Mouse (Mus musculus): Measurements from ENCODE around the gene Erich3. TPM values are rescaled to one million over a fixed set of nuclear protein-coding genes. Genes with fewer than 3 reads are reported as not detected.

The Erich3 gene
- polyA plus RNA-seq, 1 experiment: 0.02 TPM

DNA sequence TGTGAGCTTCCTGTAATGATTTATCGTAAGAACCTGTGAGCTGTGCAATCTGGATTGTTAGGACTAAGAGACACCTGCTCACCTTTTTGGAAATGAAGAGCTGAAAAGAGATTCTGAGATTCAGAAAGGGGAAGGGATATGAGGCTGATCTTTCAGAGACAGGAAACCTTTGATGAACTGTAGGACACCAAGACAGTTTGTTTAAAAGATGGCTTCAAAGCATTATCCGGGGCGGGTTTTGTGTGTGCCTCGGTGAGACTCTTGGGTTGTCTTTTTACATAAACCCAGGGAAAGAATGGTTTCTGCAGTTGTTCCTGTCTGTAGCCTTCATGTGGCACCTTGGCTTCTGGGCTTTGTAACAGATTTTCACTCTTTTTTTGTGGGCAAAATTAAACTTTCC, 30.2 kb downstream of the Erich3 start:
- Histone ChIP-seq H3K27ac (ENCODE audit: insufficient read depth, low read length) (no peak overlapping the region), H3K4me1 (ENCODE audit: control insufficient read depth, insufficient read depth, insufficient read length) (no peaks in the 10 kb centered on the region), H3K4me3 (ENCODE audit: extremely low read depth, insufficient read depth, insufficient read length) (no peak overlapping the region), H3K27me3 (ENCODE audit: control insufficient read depth, insufficient read depth, low read length) (no peaks in the 10 kb centered on the region), H3K36me3 (ENCODE audit: control insufficient read depth, insufficient read depth, low read length) (no peaks in the 10 kb centered on the region)
- 78% methylated on average over 4 of the region's 4 CpGs for WGBS
- TF ChIP-seq CTCF (IDR thresholded peaks at IDR 0.05; ENCODE audit: extremely low read depth, insufficient read depth, insufficient read length, insufficient replicate concordance) (no peak), POLR2A (IDR thresholded peaks at IDR 0.05; ENCODE audit: low read depth, low read length) (no peak)
- no peak for DNase-seq (ENCODE audit: low read depth in 1 of 2, low spot score in 2 of 2)

GRCm38 (mm10) chr3:154696611-154697010, 33.0 kb downstream of the Erich3 start:
- Histone ChIP-seq H3K4me3 (ENCODE audit: extremely low read depth, insufficient read depth, insufficient read length) (no peak overlapping the region), H3K27me3 (ENCODE audit: control insufficient read depth, insufficient read depth, low read length) (no peaks in the 10 kb centered on the region), H3K36me3 (ENCODE audit: control insufficient read depth, insufficient read depth, low read length) (no peaks in the 10 kb centered on the region), H3K27ac (ENCODE audit: insufficient read depth, low read length) (no peak overlapping the region), H3K4me1 (ENCODE audit: control insufficient read depth, insufficient read depth, insufficient read length) (no peaks in the 10 kb centered on the region)
- TF ChIP-seq CTCF (IDR thresholded peaks at IDR 0.05; ENCODE audit: extremely low read depth, insufficient read depth, insufficient read length, insufficient replicate concordance) (no peak), POLR2A (IDR thresholded peaks at IDR 0.05; ENCODE audit: low read depth, low read length) (no peak)
- DNase-seq (ENCODE audit: low read depth in 1 of 2, low spot score in 2 of 2): no peak
- 89% methylated on average over 3 of the region's 3 CpGs for WGBS

DNA sequence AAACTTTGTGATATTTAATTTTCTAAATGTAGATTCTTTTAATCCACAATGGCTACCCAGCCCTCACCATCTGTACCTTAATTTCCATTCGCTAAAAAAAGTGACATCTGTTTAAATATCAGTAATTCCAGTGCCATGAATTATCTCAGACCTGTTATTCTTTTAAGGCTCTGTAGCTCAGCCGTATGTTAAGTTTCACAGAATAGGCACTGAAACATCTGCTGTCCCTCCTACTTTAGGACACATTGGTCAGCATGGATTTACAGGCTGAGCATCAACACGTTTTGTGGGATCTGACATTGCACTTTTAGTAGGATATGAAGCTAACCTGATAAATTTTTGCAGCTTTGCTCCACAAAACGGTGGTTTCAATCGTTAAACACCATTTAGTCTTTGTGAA, 35.2 kb downstream of the Erich3 start:
- H3K27ac ChIP-seq (ENCODE audit: insufficient read depth, low read length): no peak overlapping the region
- no peaks in the 10 kb centered on the region for H3K27me3 ChIP-seq (ENCODE audit: control insufficient read depth, insufficient read depth, low read length)
- 69% methylated on average over 5 of the region's 5 CpGs for WGBS
- no peaks in the 10 kb centered on the region for H3K4me1 ChIP-seq (ENCODE audit: control insufficient read depth, insufficient read depth, insufficient read length)
- no peaks in the 10 kb centered on the region for H3K36me3 ChIP-seq (ENCODE audit: control insufficient read depth, insufficient read depth, low read length)
- DNase-seq (ENCODE audit: low read depth in 1 of 2, low spot score in 2 of 2): no peak
- no peak overlapping the region for H3K4me3 ChIP-seq (ENCODE audit: extremely low read depth, insufficient read depth, insufficient read length)
- TF ChIP-seq CTCF (IDR thresholded peaks at IDR 0.05; ENCODE audit: extremely low read depth, insufficient read depth, insufficient read length, insufficient replicate concordance) (no peak), POLR2A (IDR thresholded peaks at IDR 0.05; ENCODE audit: low read depth, low read length) (no peak)

GRCm38 (mm10) chr3:154700296-154700695, 36.6 kb downstream of the Erich3 start:
- TF ChIP-seq POLR2A (IDR thresholded peaks at IDR 0.05; ENCODE audit: low read depth, low read length) (no peak), CTCF (IDR thresholded peaks at IDR 0.05; ENCODE audit: extremely low read depth, insufficient read depth, insufficient read length, insufficient replicate concordance) (no peak)
- Histone ChIP-seq H3K27me3 (ENCODE audit: control insufficient read depth, insufficient read depth, low read length) (no peaks in the 10 kb centered on the region), H3K4me3 (ENCODE audit: extremely low read depth, insufficient read depth, insufficient read length) (no peak overlapping the region), H3K36me3 (ENCODE audit: control insufficient read depth, insufficient read depth, low read length) (no peaks in the 10 kb centered on the region), H3K27ac (ENCODE audit: insufficient read depth, low read length) (no peak overlapping the region), H3K4me1 (ENCODE audit: control insufficient read depth, insufficient read depth, insufficient read length) (no peaks in the 10 kb centered on the region)
- DNase-seq (ENCODE audit: low read depth in 1 of 2, low spot score in 2 of 2): no peak
- 56% methylated on average over 3 of the region's 3 CpGs for WGBS

DNA sequence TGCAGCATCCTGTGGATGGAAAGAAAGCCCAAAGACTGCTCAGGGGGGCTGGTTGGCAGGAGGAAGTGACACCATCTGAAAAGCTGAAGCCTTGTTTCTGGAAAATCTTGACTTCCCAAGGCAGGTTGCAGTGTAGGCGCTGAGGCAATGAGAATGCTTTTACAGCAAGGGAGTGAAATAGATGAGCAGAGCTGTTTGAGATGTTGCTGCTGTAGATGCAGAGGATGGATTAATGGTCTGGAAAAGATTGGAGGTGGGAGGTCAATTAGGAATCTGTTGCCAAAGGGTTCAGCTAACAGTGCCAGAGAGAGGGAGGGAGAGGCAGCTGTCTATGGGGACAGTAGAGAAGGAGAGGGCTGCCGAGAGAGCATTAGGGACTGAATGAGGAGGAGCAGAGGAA, 37.1 kb downstream of the Erich3 start:
- TF ChIP-seq POLR2A (IDR thresholded peaks at IDR 0.05; ENCODE audit: low read depth, low read length) (no peak), CTCF (IDR thresholded peaks at IDR 0.05; ENCODE audit: extremely low read depth, insufficient read depth, insufficient read length, insufficient replicate concordance) (no peak)
- H3K36me3 ChIP-seq (ENCODE audit: control insufficient read depth, insufficient read depth, low read length): no peaks in the 10 kb centered on the region
- H3K27ac ChIP-seq (ENCODE audit: insufficient read depth, low read length): no peak overlapping the region
- no peaks in the 10 kb centered on the region for H3K4me1 ChIP-seq (ENCODE audit: control insufficient read depth, insufficient read depth, insufficient read length)
- WGBS: 79% methylated on average over 2 of the region's 2 CpGs
- no peaks in the 10 kb centered on the region for H3K27me3 ChIP-seq (ENCODE audit: control insufficient read depth, insufficient read depth, low read length)
- no peak for DNase-seq (ENCODE audit: low read depth in 1 of 2, low spot score in 2 of 2)
- no peak overlapping the region for H3K4me3 ChIP-seq (ENCODE audit: extremely low read depth, insufficient read depth, insufficient read length)

DNA sequence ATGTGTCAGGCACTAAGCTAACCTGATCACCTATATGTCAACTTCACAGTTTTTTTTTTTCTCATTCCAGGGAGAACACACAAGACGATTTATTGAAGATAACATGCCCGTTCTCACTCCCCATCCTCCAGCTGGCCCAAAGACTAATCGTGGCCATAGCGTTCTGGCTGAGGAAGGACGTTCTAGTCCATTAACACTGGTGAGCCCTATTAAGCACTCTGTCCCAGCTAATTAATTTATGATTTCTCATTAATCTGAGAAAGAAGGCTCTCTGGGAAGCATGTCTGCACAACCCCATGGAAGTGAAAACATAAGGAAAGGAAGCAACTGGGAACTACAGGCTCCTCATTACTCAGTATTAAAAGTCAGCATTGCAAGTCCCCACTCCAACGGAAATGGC, 41.1 kb downstream of the Erich3 start:
- 83% methylated on average over 6 of the region's 6 CpGs for WGBS
- H3K4me1 ChIP-seq (ENCODE audit: control insufficient read depth, insufficient read depth, insufficient read length): no peaks in the 10 kb centered on the region
- DNase-seq (ENCODE audit: low read depth in 1 of 2, low spot score in 2 of 2): no peak

DNA sequence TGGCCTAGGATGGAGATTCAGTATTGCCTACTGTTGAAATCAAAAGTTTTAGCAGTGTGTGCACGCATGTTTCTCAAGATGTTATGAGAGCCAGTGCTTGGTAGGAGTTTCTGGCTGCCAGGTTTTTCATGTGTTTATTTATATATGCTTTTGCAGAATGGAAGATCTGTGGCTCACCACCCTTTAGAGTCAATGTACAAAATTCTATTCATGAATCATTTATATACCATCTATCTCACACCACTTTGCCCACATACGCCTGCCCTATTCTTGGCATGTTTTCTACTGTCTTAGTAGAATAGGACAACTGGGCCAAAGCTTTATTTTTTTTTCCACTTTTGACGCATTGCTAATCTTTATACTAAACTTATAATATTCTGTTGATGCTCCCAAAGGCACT, 44.5 kb downstream of the Erich3 start:
- 85% methylated on average over 3 of the region's 3 CpGs for WGBS
- DNase-seq (ENCODE audit: low read depth in 1 of 2, low spot score in 2 of 2): no peak
- TF ChIP-seq POLR2A (IDR thresholded peaks at IDR 0.05; ENCODE audit: low read depth, low read length): no peak

More for the DNA sequence above, 41.1 kb downstream of the Erich3 start:
- no peaks in the 10 kb centered on the region for H3K27me3 ChIP-seq (ENCODE audit: control insufficient read depth, insufficient read depth, low read length)
- no peak for TF ChIP-seq CTCF (IDR thresholded peaks at IDR 0.05; ENCODE audit: extremely low read depth, insufficient read depth, insufficient read length, insufficient replicate concordance)
- TF ChIP-seq POLR2A (IDR thresholded peaks at IDR 0.05; ENCODE audit: low read depth, low read length): no peak
- no peak overlapping the region for H3K4me3 ChIP-seq (ENCODE audit: extremely low read depth, insufficient read depth, insufficient read length)
- H3K27ac ChIP-seq (ENCODE audit: insufficient read depth, low read length): no peak overlapping the region
- no peaks in the 10 kb centered on the region for H3K36me3 ChIP-seq (ENCODE audit: control insufficient read depth, insufficient read depth, low read length)

More for the DNA sequence above, 44.5 kb downstream of the Erich3 start:
- no peaks in the 10 kb centered on the region for H3K4me1 ChIP-seq (ENCODE audit: control insufficient read depth, insufficient read depth, insufficient read length)
- no peak overlapping the region for H3K4me3 ChIP-seq (ENCODE audit: extremely low read depth, insufficient read depth, insufficient read length)
- no peaks in the 10 kb centered on the region for H3K36me3 ChIP-seq (ENCODE audit: control insufficient read depth, insufficient read depth, low read length)
- no peak overlapping the region for H3K27ac ChIP-seq (ENCODE audit: insufficient read depth, low read length)
- H3K27me3 ChIP-seq (ENCODE audit: control insufficient read depth, insufficient read depth, low read length): no peaks in the 10 kb centered on the region
